Mouse (Mus musculus) gastrocnemius, postnatal 4 days (tissue): ENCODE measurements at regions not wholly inside any gene's neighbourhood (a gene's known extent, or its start where the extent isn't known, plus 50 kb on each side); places are given as distances from the start of the nearest gene placed in this dataset.
A peak's percentile ranks its signal among the peaks of the same experiment; 100 is the strongest.

Experiments
- DNase-seq, 2 experiments: peaks; one replicate each; pipeline ENCODE4 v3.0.0; 2021 to 2022; ENCODE audit warnings: low spot score in 2 of 2, mixed read lengths in 2 of 2

GRCm38 (mm10) chr3:58302322-58302721 is 112.2 kb upstream of the Tsc22d2 start:
- no peak for DNase-seq

- DNase-seq = no peak
Measured at GRCm38 (mm10) chr3:58303746-58304145, 110.8 kb upstream of the Tsc22d2 start.

- no peak for DNase-seq
Measured at GRCm38 (mm10) chr3:58309601-58310000, 104.9 kb upstream of the Tsc22d2 start.

GRCm38 (mm10) chr3:58310390-58310789 is 104.1 kb upstream of the Tsc22d2 start:
- no peak for DNase-seq

- DNase-seq = no peak
Measured at GRCm38 (mm10) chr3:58311104-58311685, 103.3 kb upstream of the Tsc22d2 start.

GRCm38 (mm10) chr3:58312623-58313022 is 101.9 kb upstream of the Tsc22d2 start:
- DNase-seq = no peak

- no peak for DNase-seq
Measured at GRCm38 (mm10) chr3:58315236-58315635, 99.3 kb upstream of the Tsc22d2 start.

- DNase-seq = no peak
Measured at GRCm38 (mm10) chr3:58317240-58317639, 97.3 kb upstream of the Tsc22d2 start.

GRCm38 (mm10) chr3:58318756-58319155 is 95.8 kb upstream of the Tsc22d2 start:
- no peak for DNase-seq

GRCm38 (mm10) chr3:58319463-58319862 is 95.1 kb upstream of the Tsc22d2 start:
- no peak for DNase-seq

GRCm38 (mm10) chr3:58320812-58321211 is 93.7 kb upstream of the Tsc22d2 start:
- DNase-seq = no peak

- no peak for DNase-seq
Measured at GRCm38 (mm10) chr3:58322322-58322721, 92.2 kb upstream of the Tsc22d2 start.

GRCm38 (mm10) chr3:58327721-58328120 is 86.8 kb upstream of the Tsc22d2 start:
- DNase-seq = no peak

GRCm38 (mm10) chr3:58330186-58330585 is 84.3 kb upstream of the Tsc22d2 start:
- DNase-seq = peak; percentile 29 to 51

- no peak for DNase-seq
Measured at GRCm38 (mm10) chr3:58333997-58334396, 80.5 kb upstream of the Tsc22d2 start.

GRCm38 (mm10) chr3:58335277-58335676 is 79.2 kb upstream of the Tsc22d2 start:
- no peak for DNase-seq

GRCm38 (mm10) chr3:58336135-58336534 is 78.4 kb upstream of the Tsc22d2 start:
- no peak for DNase-seq

GRCm38 (mm10) chr3:58336590-58336989 is 77.9 kb upstream of the Tsc22d2 start:
- no peak for DNase-seq

GRCm38 (mm10) chr3:58338976-58339375 is 75.5 kb upstream of the Tsc22d2 start:
- DNase-seq = no peak

- DNase-seq = peak in 1 of 2 experiments; percentile 19
Measured at GRCm38 (mm10) chr3:58342096-58342495, 72.4 kb upstream of the Tsc22d2 start.

- no peak for DNase-seq
Measured at GRCm38 (mm10) chr3:58362563-58362962, 52.0 kb upstream of the Tsc22d2 start.

- DNase-seq = no peak
Measured at GRCm38 (mm10) chr3:58364526-58364925, 50.0 kb upstream of the Tsc22d2 start.
